Mouse (Mus musculus): ENCODE measurements around the gene Mat1a.
A peak's percentile ranks its signal among the peaks of the same experiment; 100 is the strongest.

Mat1a gene

GRCm38 (mm10) chr14:41104853-41105444, at the start of gene Mat1a:
TSS of gene Mat1a (plus strand) at chr14:41105035.
- DNase-seq, result no peak

GRCm38 (mm10) chr14:41065168-41065567, 39.7 kb upstream of the Mat1a start:
- no peak for DNase-seq

- DNase-seq, result no peak
These were observed 38.4 kb upstream of the Mat1a start for GRCm38 (mm10) chr14:41066416-41066815.

DNA sequence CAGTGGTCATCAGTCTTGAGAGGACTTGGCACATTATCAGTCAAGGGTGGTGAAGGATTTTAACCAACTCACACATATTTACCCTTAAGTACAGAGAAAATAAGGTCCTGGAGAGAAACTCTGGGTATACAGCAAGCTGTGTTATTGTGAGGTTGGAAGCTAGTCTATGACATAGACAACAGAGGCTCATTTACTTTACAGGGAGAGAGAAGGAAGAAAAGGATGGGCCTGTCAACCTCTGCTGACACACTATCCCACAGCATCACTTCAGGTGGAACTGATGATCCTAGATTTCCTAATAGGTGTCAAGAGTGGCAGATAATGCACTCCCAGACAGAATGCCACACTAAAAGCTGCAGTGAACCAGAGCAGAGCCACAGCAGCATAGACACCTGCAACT, 35.7 kb upstream of the Mat1a start, which contains the start of gene Dydc2:
Dydc2 (minus strand) TSS at position 101 of the 400 bp plus-strand sequence.
- DNase-seq, result no peak

- no peak for DNase-seq
These were observed 34.5 kb upstream of the Mat1a start for GRCm38 (mm10) chr14:41070343-41070742.

- peak; percentile 6 to 18 for DNase-seq
These were observed 32.4 kb upstream of the Mat1a start, which contains the start of gene Dydc1 for GRCm38 (mm10) chr14:41072229-41072943. TSS of gene Dydc1 (plus strand) at chr14:41072911.

GRCm38 (mm10) chr14:41072944-41073275, 31.9 kb upstream of the Mat1a start:
- no peak for DNase-seq

DNA sequence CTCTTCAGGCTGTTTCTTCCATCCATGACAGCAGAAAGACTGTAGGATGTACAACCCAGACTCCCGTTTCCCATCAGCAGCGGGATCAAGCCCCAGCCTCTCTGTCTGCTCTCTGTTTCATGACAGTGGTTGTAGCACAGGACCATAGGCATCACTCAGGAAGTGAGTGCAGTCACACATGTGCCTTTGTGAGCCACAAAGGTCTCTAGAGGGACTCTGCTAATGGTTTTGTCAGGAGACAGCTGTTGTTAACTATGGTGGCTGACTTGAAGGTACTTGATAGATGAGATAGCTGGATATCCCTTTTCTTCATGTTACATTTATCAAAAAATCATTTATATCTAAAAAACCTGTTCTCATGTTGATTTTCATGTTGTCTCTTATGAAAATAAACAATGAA, 22.4 kb upstream of the Mat1a start:
- no peak for DNase-seq

DNA sequence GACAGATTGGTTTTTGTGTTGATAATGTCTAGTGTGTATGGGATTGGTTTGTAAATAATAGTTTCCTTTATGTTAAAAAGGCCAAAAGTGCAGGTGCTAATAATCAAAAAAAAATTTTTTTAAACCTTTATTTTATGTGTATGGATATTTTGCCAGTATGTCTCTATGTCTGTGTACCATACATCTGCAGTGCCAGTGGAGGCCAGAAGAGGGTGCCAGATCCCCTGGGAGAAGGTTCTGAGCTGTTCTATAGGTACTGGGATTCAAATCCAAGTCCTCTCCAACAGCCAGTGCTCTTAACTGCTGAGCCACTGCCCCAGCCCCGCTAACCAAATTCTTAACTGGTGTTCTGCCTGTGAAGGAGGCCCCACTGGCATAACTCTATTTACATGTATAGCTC, 17.3 kb upstream of the Mat1a start:
- peak in 1 of 2 experiments; percentile 18 for DNase-seq

- peak in 1 of 2 experiments; percentile 16 for DNase-seq
These were observed 14.1 kb upstream of the Mat1a start for GRCm38 (mm10) chr14:41090777-41091176.

DNA sequence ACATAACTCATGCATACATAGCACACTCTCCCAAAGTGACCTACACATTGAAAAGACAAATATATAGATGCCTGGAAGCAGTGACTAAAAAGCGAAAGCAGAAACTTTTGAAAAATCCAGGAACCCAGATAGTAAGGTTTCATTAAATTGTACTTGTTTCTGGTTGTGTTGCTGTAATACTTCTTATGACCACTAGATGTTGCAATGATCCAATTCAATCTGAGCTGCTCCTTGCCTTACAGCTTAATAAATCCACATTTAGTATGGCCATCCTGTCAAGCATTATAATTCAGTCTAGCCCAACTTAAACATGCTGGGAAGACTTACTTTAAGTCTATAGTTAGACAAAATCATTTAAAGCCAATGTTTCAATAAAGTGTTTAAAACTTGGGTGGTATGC, 10.7 kb upstream of the Mat1a start:
- DNase-seq, result no peak

DNA sequence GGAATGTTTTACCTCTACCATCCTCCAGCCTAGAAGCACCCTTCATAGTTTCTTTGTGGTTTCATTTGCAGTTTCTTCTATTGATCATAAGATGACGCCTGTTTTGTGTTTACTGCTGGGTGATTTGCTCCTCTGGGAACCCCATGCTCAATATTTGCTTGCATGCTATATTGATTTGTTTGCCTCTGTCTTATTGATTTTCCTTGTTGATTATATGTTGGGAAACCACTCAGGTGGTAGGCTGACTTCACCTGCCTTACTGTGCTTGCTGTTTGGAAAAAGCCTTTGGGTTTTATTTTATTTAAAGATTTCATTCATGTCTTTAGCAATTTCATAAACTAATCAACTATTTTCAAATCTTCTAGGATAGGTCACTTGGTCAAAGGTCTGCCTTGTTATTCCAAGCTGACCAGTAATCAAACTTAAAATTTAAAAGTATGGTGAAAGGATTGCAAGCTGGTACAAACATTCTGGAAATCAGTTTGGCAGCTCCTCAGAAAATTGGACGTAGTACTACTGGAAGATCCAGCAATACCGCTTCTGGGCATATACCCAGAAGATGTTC, 8.5 kb upstream of the Mat1a start:
- no peak for DNase-seq

GRCm38 (mm10) chr14:41098726-41099125, 6.1 kb upstream of the Mat1a start:
- DNase-seq, result no peak

- no peak for DNase-seq
These were observed 4.1 kb upstream of the Mat1a start for GRCm38 (mm10) chr14:41100712-41101111.

- DNase-seq, result no peak
These were observed 3.6 kb upstream of the Mat1a start for GRCm38 (mm10) chr14:41101242-41101641.

- DNase-seq, result no peak
These were observed 2.6 kb upstream of the Mat1a start for GRCm38 (mm10) chr14:41102269-41102668.

GRCm38 (mm10) chr14:41111031-41111668, 6.3 kb downstream of the Mat1a start:
- no peak for DNase-seq

DNA sequence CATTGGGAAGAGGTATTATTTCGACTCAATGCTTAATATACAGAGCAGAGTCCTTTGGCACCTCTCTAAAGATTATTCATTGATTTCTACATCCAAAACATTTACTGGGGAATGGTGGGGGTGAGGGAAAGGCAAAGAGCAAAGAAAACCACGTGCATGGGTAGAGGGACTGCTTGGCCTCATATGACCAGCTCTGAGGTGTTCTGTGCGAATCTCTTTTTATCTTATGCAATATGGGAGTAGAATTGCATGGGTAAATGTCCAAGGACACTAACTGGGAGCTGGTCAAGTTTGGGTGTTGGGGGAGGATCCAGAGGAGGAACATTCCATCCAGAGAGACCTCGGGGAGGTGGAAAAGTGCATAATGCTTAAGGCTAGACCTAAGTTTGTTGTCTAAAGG, 8.1 kb downstream of the Mat1a start:
- no peak for DNase-seq

DNA sequence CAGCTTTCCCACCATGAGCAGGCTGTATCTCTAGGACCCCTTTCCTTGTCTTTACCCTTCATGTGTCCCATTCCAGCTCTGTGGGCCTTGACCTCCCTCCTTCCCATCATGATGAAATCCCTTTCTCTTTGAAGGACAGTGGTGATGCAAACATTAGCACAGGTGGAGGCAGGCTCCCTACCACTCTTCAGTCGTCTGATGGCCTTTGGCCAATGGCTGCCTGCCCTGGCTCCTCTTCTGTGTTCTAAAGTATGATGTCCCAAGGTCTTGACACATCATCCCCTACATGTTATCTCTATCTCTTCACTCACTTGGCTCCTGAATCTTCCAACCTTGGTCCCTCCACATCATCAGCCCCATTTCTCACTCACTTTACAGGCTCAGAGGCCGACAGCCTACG, 11.4 kb downstream of the Mat1a start:
- DNase-seq, result no peak

GRCm38 (mm10) chr14:41124683-41125082, 19.8 kb downstream of the Mat1a start:
- DNase-seq, result no peak

DNA sequence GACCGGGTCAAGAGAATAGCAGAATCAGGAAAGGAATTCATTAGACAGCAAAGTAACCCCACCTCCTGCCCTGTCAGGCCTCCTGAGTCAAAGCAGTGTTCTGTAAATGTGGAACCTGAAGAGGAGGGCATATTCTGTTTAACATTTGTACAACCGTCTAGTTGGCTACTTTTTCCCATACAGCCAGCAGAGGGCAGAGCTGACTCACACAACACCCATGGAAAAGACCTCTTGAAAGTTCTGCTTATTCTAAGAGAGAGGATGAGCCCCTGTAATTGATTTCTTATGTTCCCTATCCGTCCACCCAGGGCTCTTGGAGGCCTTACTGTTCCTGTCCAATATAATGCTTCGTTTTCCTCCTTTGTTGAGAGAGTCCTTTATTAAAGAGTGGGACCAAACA, 23.2 kb downstream of the Mat1a start:
- DNase-seq, result no peak

DNA sequence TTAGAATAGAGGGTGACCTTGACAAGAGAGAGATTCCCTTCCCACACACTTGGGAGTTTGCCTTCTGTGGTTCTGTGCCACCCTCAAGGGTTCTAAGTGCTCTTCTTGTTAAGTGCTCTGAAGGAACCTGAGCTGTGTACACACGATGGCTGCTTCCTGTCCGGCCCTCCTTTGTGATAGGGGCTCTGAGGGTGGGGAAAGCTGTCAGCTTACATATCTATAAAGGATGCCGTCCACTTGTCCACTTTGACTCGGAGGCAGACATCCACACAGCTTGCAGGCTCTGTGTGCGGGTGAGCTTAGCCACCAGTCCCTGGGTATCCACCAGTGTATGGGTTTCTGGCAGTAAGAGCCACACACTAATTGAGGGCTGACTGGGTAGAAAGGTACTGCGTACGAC, 26.7 kb downstream of the Mat1a start, which contains the start of gene Sftpa1:
Sftpa1 (plus strand) TSS at position 243 of the 400 bp plus-strand sequence.
- no peak for DNase-seq

- DNase-seq, result no peak
These were observed 32.2 kb downstream of the Mat1a start for GRCm38 (mm10) chr14:41137006-41137405.

DNA sequence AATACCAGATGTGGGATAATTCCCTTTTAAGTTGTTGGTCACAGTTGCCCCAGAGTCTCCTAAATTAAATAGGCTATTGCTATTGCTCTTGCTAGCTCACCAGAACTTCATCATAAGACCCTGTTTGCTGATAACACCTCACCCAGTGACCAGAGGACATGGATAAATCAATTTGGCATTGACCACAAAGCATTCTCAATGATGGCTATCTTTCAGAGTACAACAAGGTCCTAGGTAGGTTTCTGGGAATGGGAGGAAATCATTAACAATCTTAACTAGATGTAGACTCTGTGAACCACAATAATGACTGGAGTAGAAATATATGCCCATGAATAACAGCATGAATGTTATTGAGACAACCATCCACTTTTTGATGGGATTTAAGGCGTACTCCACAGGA, 35.9 kb downstream of the Mat1a start:
- no peak for DNase-seq
